In genomic region chr1:92699048-92699447, GRCm38 (mm10) we compare ENCODE assay signal across 9 mouse cellular contexts. TPM values are rescaled to one million over a fixed set of nuclear protein-coding genes. Genes with fewer than 3 reads are reported as not detected.
A peak's percentile ranks its signal among the peaks of the same experiment; 100 is the strongest.
DNase-seq lines count a peak whose midpoint lies in the region; ATAC-seq and TF ChIP-seq lines count a peak whose summit lies in the region.
"Had no signal": no experiment of that assay in that cellular context is flagged by ENCODE, and none has a peak within 500 bp of the region (broad histone marks: within the 10 kb centered on the region; RNA-seq: fewer than 3 reads in every experiment).

No protein-coding gene starts in this region.

- H3K27me3 ChIP-seq in kidney, embryonic 15.5 days, result 0 out of 2 replicates have a peak, but pooled peaks cover 2% of the 10 kb centered on the region
- H3K27me3 ChIP-seq in hindbrain, embryonic 15.5 days, result no peaks in the 10 kb centered on the region
- no peaks in the 10 kb centered on the region for H3K27me3 ChIP-seq in midbrain, postnatal 0 days (ENCODE audit: insufficient read depth, low read length)

- 0 out of 2 replicates have a peak overlapping the region, but pooled peaks have one; percentile 5 for H3K27ac ChIP-seq in kidney, embryonic 15.5 days
- no peak overlapping the region for H3K27ac ChIP-seq in hindbrain, embryonic 15.5 days (replicated peaks)
- no peak overlapping the region for H3K27ac ChIP-seq in midbrain, postnatal 0 days (ENCODE audit: low read depth, low read length)

- peak; percentile 84 for ATAC-seq in kidney, embryonic 15.5 days (replicated peaks; ENCODE audit: low FRiP score)
- peak; percentile 79 for ATAC-seq in hindbrain, embryonic 15.5 days (ENCODE audit: low FRiP score, low read depth)
- ATAC-seq in midbrain, postnatal 0 days (ENCODE audit: low FRiP score), result peak; percentile 49; the same call in 1 of the 2 replicates

- H3K4me3 ChIP-seq in kidney, embryonic 15.5 days (replicated peaks), result no peak overlapping the region
- H3K4me3 ChIP-seq in hindbrain, embryonic 15.5 days, result no peak overlapping the region
- H3K4me3 ChIP-seq in midbrain, postnatal 0 days (ENCODE audit: low read depth, low read length), result no peak overlapping the region

- no peak for DNase-seq in kidney, adult 18-20 months
- peak; percentile 48 for DNase-seq in embryo, embryonic 10.5 days (ENCODE audit: low spot score)
- peak; percentile 72 for DNase-seq in gastrocnemius, postnatal 14 days
- DNase-seq in liver, result peak; percentile 44
- DNase-seq in midbrain, postnatal 0 days (ENCODE audit: low spot score), result peak; percentile 75
- no peak for DNase-seq in yolk sac, embryonic 10.5 days (ENCODE audit: low spot score)

- intact Hi-C loops in gastrocnemius, postnatal 14 days (cut with DNase I; ENCODE audit: low total_unique reads), result loop anchor here (5.0 to 10.0 kb wide), 2 partner anchors 133 to 196 kb away; partner anchors contain the start of gene Gpc1

- no peaks in the 10 kb centered on the region for H3K36me3 ChIP-seq in kidney, embryonic 15.5 days
- H3K36me3 ChIP-seq in hindbrain, embryonic 15.5 days, result no peaks in the 10 kb centered on the region
- H3K36me3 ChIP-seq in midbrain, postnatal 0 days (ENCODE audit: insufficient read depth, low read length), result no peaks in the 10 kb centered on the region

- no peaks in the 10 kb centered on the region for H3K9me3 ChIP-seq in kidney, embryonic 15.5 days (replicated peaks)
- H3K9me3 ChIP-seq in hindbrain, embryonic 15.5 days, result no peaks in the 10 kb centered on the region
- H3K9me3 ChIP-seq in midbrain, postnatal 0 days (ENCODE audit: low read length), result no peaks in the 10 kb centered on the region

- H3K9ac ChIP-seq in kidney, embryonic 15.5 days, result no peak overlapping the region
- no peak overlapping the region for H3K9ac ChIP-seq in hindbrain, embryonic 15.5 days
- H3K9ac ChIP-seq in midbrain, postnatal 0 days (replicated peaks; ENCODE audit: low read length, poor library complexity, severe bottlenecking), result no peak overlapping the region

- H3K4me1 ChIP-seq in kidney, embryonic 15.5 days, result peaks cover 35% of the 10 kb centered on the region
- H3K4me1 ChIP-seq in hindbrain, embryonic 15.5 days (replicated peaks), result peaks cover 14% of the 10 kb centered on the region
- H3K4me1 ChIP-seq in midbrain, postnatal 0 days (ENCODE audit: insufficient read depth, low read length), result no peaks in the 10 kb centered on the region

- WGBS in kidney, embryonic 15.5 days, result 7% methylated on average over 9 of the region's 9 CpGs
- 4% methylated on average over 9 of the region's 9 CpGs for WGBS in hindbrain, embryonic 15.5 days
- 9% methylated on average over 9 of the region's 9 CpGs for WGBS in midbrain, postnatal 0 days

- TF ChIP-seq CTCF in midbrain, postnatal 0 days (IDR thresholded peaks at IDR 0.05), result no peak

- peak overlapping the region; percentile 25; the same call in 1 of the 2 replicates for H3K4me2 ChIP-seq in kidney, embryonic 15.5 days
- no peak overlapping the region for H3K4me2 ChIP-seq in hindbrain, embryonic 15.5 days
- no peak overlapping the region for H3K4me2 ChIP-seq in midbrain, postnatal 0 days (ENCODE audit: low read depth, low read length, poor library complexity, severe bottlenecking)

RNA-seq across cellular contexts. Expression of gene Otos, which starts 50.4 kb away (rescaled TPM):
- 0.33 and 0.39 TPM in 2 replicates for polyA plus RNA-seq in kidney, embryonic 15.5 days (2015; fragmentation: Nextera tagmentation; extraction: Ambion mirVana)
- under 1 TPM; 0.33 to 0.64 TPM for total RNA-seq in gastrocnemius, postnatal 14 days (2021)
- polyA plus RNA-seq in hindbrain, embryonic 15.5 days (2015; fragmentation: Nextera tagmentation; extraction: Ambion mirVana), result 0.26 and 0.54 TPM in 2 replicates
- total RNA-seq in midbrain, postnatal 0 days (2014; rRNA removed), result not detected in 2 replicates
- polyA plus RNA-seq in midbrain, postnatal 0 days (2015; fragmentation: Nextera tagmentation; extraction: Ambion mirVana), result 0.69 and 0.96 TPM in 2 replicates
- total RNA-seq: CH12.LX had no signal

RNA-seq across cellular contexts. Expression of gene Cops9, which starts 57.3 kb away (rescaled TPM):
- polyA plus RNA-seq in kidney, embryonic 15.5 days (2015; fragmentation: Nextera tagmentation; extraction: Ambion mirVana), result 409 and 435 TPM in 2 replicates
- total RNA-seq in gastrocnemius, postnatal 14 days (2021), result 100 to 1,000 TPM; 213 to 227 TPM
- polyA plus RNA-seq in hindbrain, embryonic 15.5 days (2015; fragmentation: Nextera tagmentation; extraction: Ambion mirVana), result 577 and 633 TPM in 2 replicates
- total RNA-seq in midbrain, postnatal 0 days (2014; rRNA removed), result 182 and 297 TPM in 2 replicates
- 598 and 604 TPM in 2 replicates for polyA plus RNA-seq in midbrain, postnatal 0 days (2015; fragmentation: Nextera tagmentation; extraction: Ambion mirVana)

Comparison
In these comparisons a context has a peak if more than half of its experiments do, and no peak if none do; other contexts are left out.
1. DNase-seq: peak in embryo, embryonic 10.5 days (single experiment), gastrocnemius, postnatal 14 days (single experiment), liver (single experiment) and midbrain, postnatal 0 days (single experiment); none in kidney, adult 18-20 months (single experiment) and yolk sac, embryonic 10.5 days (single experiment).
2. Peak in every context shown above with its lines, with median percentiles within 50 percentile points of each other: ATAC-seq.